Mouse (Mus musculus) cerebellum, adult 8-10 months (tissue): ENCODE measurements around the gene Gucy2c.

Experiments used
- DNase-seq: peaks from one replicate; pipeline ENCODE4 v3.0.0; 2022

Gene Gucy2c

GRCm38 (mm10) chr6:136723171-136723570, 58.4 kb downstream of the Gucy2c start:
- no peak for DNase-seq

GRCm38 (mm10) chr6:136722565-136722964, 59.0 kb downstream of the Gucy2c start:
- no peak for DNase-seq

- DNase-seq, result peak; percentile 61
Measured at GRCm38 (mm10) chr6:136721925-136722324, 59.6 kb downstream of the Gucy2c start.

- DNase-seq, result no peak
Measured at GRCm38 (mm10) chr6:136720436-136720835, 61.1 kb downstream of the Gucy2c start.

GRCm38 (mm10) chr6:136715881-136716431, 65.6 kb downstream of the Gucy2c start:
- DNase-seq, result no peak

GRCm38 (mm10) chr6:136714097-136714496, 67.5 kb downstream of the Gucy2c start:
- no peak for DNase-seq

GRCm38 (mm10) chr6:136710408-136710807, 71.2 kb downstream of the Gucy2c start:
- no peak for DNase-seq

- no peak for DNase-seq
Measured at GRCm38 (mm10) chr6:136708597-136708996, 73.0 kb downstream of the Gucy2c start.

GRCm38 (mm10) chr6:136701878-136702277, 79.7 kb downstream of the Gucy2c start:
- no peak for DNase-seq

GRCm38 (mm10) chr6:136701185-136701584, 80.4 kb downstream of the Gucy2c start:
- no peak for DNase-seq

GRCm38 (mm10) chr6:136691314-136691713, 90.3 kb downstream of the Gucy2c start:
- no peak for DNase-seq

- DNase-seq, result no peak
Measured at GRCm38 (mm10) chr6:136690527-136690926, 91.0 kb downstream of the Gucy2c start.

- DNase-seq, result no peak
Measured at GRCm38 (mm10) chr6:136689790-136690413, 91.7 kb downstream of the Gucy2c start.

GRCm38 (mm10) chr6:136685433-136685832, 96.1 kb downstream of the Gucy2c start:
- no peak for DNase-seq

GRCm38 (mm10) chr6:136683410-136684334, 97.9 kb downstream of the Gucy2c start:
- DNase-seq, result no peak

GRCm38 (mm10) chr6:136679381-136679780, 102.2 kb downstream of the Gucy2c start:
- no peak for DNase-seq

- no peak for DNase-seq
Measured at GRCm38 (mm10) chr6:136674935-136675334, 106.6 kb downstream of the Gucy2c start.

- DNase-seq, result no peak
Measured at GRCm38 (mm10) chr6:136672467-136672866, 109.1 kb downstream of the Gucy2c start.

- DNase-seq, result no peak
Measured at GRCm38 (mm10) chr6:136669274-136669673, 112.3 kb downstream of the Gucy2c start.

GRCm38 (mm10) chr6:136668266-136668986, 113.1 kb downstream of the Gucy2c start:
- no peak for DNase-seq

- no peak for DNase-seq
Measured at GRCm38 (mm10) chr6:136662063-136662462, 119.5 kb downstream of the Gucy2c start.

GRCm38 (mm10) chr6:136661706-136662016, 119.9 kb downstream of the Gucy2c start, which contains the start of gene Plbd1:
Gene Plbd1 (minus strand): TSS chr6:136661928.
- DNase-seq, result no peak
